Mouse (Mus musculus) stomach, postnatal 0 days (tissue): Measurements from ENCODE around the gene Tnfrsf13c.

Source experiments
- CTCF ChIP-seq: IDR thresholded peaks from 2 replicates; pipeline ENCODE4 v1.5.1; 2016; ENCODE audit warnings: antibody characterized with exemption, low read depth, mild to moderate bottlenecking, moderate library complexity
- EP300 ChIP-seq: optimal IDR thresholded peaks from 2 replicates; pipeline ENCODE3; 2016; ENCODE audit warnings: antibody characterized with exemption

DNA sequence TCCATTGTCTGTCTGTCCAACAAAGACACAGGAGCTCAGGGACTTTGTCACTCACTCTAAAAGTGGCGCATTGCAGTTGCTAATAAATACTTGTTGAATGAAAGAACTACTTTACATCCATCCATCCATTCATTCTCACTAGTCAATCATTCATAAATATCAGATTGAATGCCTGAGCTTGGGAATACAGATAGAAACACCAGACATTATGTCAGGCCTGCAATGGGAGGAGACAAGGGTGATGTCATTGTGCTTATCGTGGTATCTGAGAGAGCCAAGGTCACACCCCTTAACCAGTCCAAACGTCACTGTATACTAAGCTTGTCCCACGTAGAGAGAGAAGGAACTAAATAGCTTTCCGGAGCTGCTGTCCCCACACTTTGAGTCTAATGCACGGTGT is 27.9 kb upstream of the Tnfrsf13c start, which contains the start of gene 1500009C09Rik:
- TF ChIP-seq CTCF, result no peak
- no peak for TF ChIP-seq EP300
